In the genomic region with DNA sequence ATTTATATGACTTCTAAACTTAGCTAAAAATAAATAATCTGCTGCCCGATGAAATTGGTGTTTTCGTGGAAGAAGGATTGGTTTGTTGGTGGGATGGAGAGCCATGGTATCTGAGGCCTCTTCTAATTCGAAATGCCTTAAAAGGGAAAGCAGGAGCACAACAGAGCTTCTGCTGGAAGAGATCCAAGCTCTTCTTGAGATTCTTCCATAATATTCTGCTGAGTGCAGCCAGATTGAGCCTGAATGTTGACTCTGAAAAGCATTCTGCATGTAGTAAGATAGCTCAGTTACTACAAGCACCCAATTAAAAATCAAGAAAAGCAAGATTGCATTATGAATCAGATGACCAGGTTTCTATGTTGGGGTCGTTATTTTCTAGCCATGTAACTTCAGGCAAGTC, we compare ENCODE assay signal across 16 mouse cellular contexts. TPM values are rescaled to one million over a fixed set of nuclear protein-coding genes. Genes with fewer than 3 reads are reported as not detected.
DNase-seq lines count a peak whose midpoint lies in the region; ATAC-seq and TF ChIP-seq lines count a peak whose summit lies in the region.
"Had no signal": no experiment of that assay in that cellular context is flagged by ENCODE, and none has a peak within 500 bp of the region (broad histone marks: within the 10 kb centered on the region; RNA-seq: fewer than 3 reads in every experiment).

No protein-coding gene starts in this region.

- no peaks in the 10 kb centered on the region for H3K79me2 ChIP-seq in heart, adult 2 months (replicated peaks; ENCODE audit: control insufficient read depth, insufficient read depth, low read length)

- H3K27me3 ChIP-seq in heart, embryonic 14.5 days (ENCODE audit: control insufficient read depth, insufficient read depth, low read length) = no peaks in the 10 kb centered on the region
- no peaks in the 10 kb centered on the region for H3K27me3 ChIP-seq in heart, adult 2 months (ENCODE audit: control insufficient read depth, insufficient read depth, low read length)
- H3K27me3 ChIP-seq in lung, embryonic 15.5 days = no peaks in the 10 kb centered on the region
- no peaks in the 10 kb centered on the region for H3K27me3 ChIP-seq in stomach, postnatal 0 days (ENCODE audit: control insufficient read depth, insufficient read depth, low read length)
- H3K27me3 ChIP-seq: hindbrain, embryonic 13.5 days; midbrain, embryonic 13.5 days had no signal

- peaks cover 3 to 26% of the 10 kb centered on the region in 2 experiments; a peak in 3 of 4 replicates for H3K4me1 ChIP-seq in heart, embryonic 14.5 days (ENCODE audit: control insufficient read depth in 2 of 2, insufficient read depth in 2 of 2, low read length in 2 of 2)
- H3K4me1 ChIP-seq in heart, adult 2 months (ENCODE audit: control insufficient read depth, insufficient read depth, low read length) = peaks cover 3% of the 10 kb centered on the region
- peaks cover 20% of the 10 kb centered on the region; the same call in 1 of the 2 replicates for H3K4me1 ChIP-seq in lung, embryonic 15.5 days
- no peaks in the 10 kb centered on the region for H3K4me1 ChIP-seq in stomach, postnatal 0 days (replicated peaks; ENCODE audit: control insufficient read depth, insufficient read depth)
- H3K4me1 ChIP-seq: limb, embryonic 10.5 days had no signal

- no peak overlapping the region for H3K4me3 ChIP-seq in heart, embryonic 14.5 days (ENCODE audit: control insufficient read depth in 1 of 2, insufficient read depth in 1 of 2, low read depth in 1 of 2, low read length in 2 of 2)
- H3K4me3 ChIP-seq in heart, adult 2 months = no peak overlapping the region
- H3K4me3 ChIP-seq in lung, embryonic 15.5 days = no peak overlapping the region
- no peak overlapping the region for H3K4me3 ChIP-seq in stomach, postnatal 0 days (ENCODE audit: low read depth, low read length)
- H3K4me3 ChIP-seq: hindbrain, embryonic 13.5 days; limb, embryonic 10.5 days; midbrain, embryonic 13.5 days had no signal

- peak overlapping the region; percentile 56 to 75; a peak in 3 of 4 replicates for H3K27ac ChIP-seq in heart, embryonic 14.5 days (replicated peaks in 1 of 2; ENCODE audit: control insufficient read depth in 1 of 2, insufficient read depth in 1 of 2, low read depth in 2 of 2, low read length in 2 of 2)
- H3K27ac ChIP-seq in heart, adult 2 months = no peak overlapping the region; the same call in 1 of the 2 replicates
- peak overlapping the region; percentile 85 for H3K27ac ChIP-seq in lung, embryonic 15.5 days
- H3K27ac ChIP-seq in stomach, postnatal 0 days (replicated peaks) = peak overlapping the region; percentile 88
- H3K27ac ChIP-seq: hindbrain, embryonic 13.5 days; limb, embryonic 10.5 days; midbrain, embryonic 13.5 days had no signal

- H3K9ac ChIP-seq in heart, embryonic 14.5 days (ENCODE audit: low read length) = no peak overlapping the region; the same call in 1 of the 2 replicates
- H3K9ac ChIP-seq in heart, adult 2 months (ENCODE audit: low read depth, low read length) = no peak overlapping the region
- H3K9ac ChIP-seq in lung, embryonic 15.5 days = no peak overlapping the region
- no peak overlapping the region for H3K9ac ChIP-seq in stomach, postnatal 0 days (ENCODE audit: low read length)
- H3K9ac ChIP-seq: hindbrain, embryonic 13.5 days; midbrain, embryonic 13.5 days had no signal

- ATAC-seq in cerebellum, adult (ENCODE audit: insufficient number of reproducible peaks, low FRiP score, low TSS enrichment) = peak; percentile 11; the same call in 1 of the 2 replicates
- ATAC-seq in heart, embryonic 14.5 days (ENCODE audit: insufficient number of reproducible peaks, insufficient read depth, low FRiP score, low read depth) = no peak
- peak; percentile 64; the same call in 1 of the 2 replicates for ATAC-seq in lung, embryonic 15.5 days (ENCODE audit: borderline replicate concordance, extremely low read depth, low FRiP score, low TSS enrichment)
- ATAC-seq in stomach, postnatal 0 days (ENCODE audit: low FRiP score, low TSS enrichment) = no peak; the same call in 1 of the 2 replicates
- ATAC-seq: midbrain, embryonic 13.5 days had no signal

- intact Hi-C loops in heart, adult 2 months (cut with DNase I) = no loop called here

- TF ChIP-seq EP300 in heart, adult 2 months (IDR thresholded peaks at IDR 0.05; ENCODE audit: insufficient read depth, low read depth, low read length) = no peak
- TF ChIP-seq EP300 in stomach, postnatal 0 days (optimal IDR thresholded peaks at IDR 0.05) = no peak

- DNase-seq in cerebellum, adult 9-11 months = no peak
- DNase-seq in heart, adult 2 months = no peak
- no peak for DNase-seq in lung, postnatal 4 days
- DNase-seq in stomach, postnatal 0 days (ENCODE audit: low spot score) = no peak
- DNase-seq in adrenal gland, postnatal 4 days (ENCODE audit: low spot score in 2 of 2) = no peak
- DNase-seq: adrenal gland, adult 8-10 months; gastrocnemius, postnatal 10 days; kidney, adult 9 months; layer of hippocampus, postnatal 36 days; right cerebral cortex, postnatal 4 days had no signal

- no peaks in the 10 kb centered on the region for H3K36me3 ChIP-seq in heart, embryonic 14.5 days (ENCODE audit: control insufficient read depth, insufficient read depth, low read length)
- H3K36me3 ChIP-seq in heart, adult 2 months (ENCODE audit: control insufficient read depth, insufficient read depth, low read length) = no peaks in the 10 kb centered on the region
- H3K36me3 ChIP-seq in lung, embryonic 15.5 days = no peaks in the 10 kb centered on the region
- no peaks in the 10 kb centered on the region for H3K36me3 ChIP-seq in stomach, postnatal 0 days (ENCODE audit: control insufficient read depth, insufficient read depth, low read length)
- H3K36me3 ChIP-seq: hindbrain, embryonic 13.5 days; midbrain, embryonic 13.5 days had no signal

- no peak for TF ChIP-seq POLR2A in heart, adult 2 months (IDR thresholded peaks at IDR 0.05; ENCODE audit: insufficient read depth, low read depth, low read length)

- no peaks in the 10 kb centered on the region for H3K9me3 ChIP-seq in heart, embryonic 14.5 days (ENCODE audit: control insufficient read depth, low read length)
- no peaks in the 10 kb centered on the region for H3K9me3 ChIP-seq in lung, embryonic 15.5 days
- H3K9me3 ChIP-seq in stomach, postnatal 0 days (ENCODE audit: control insufficient read depth, low read length) = no peaks in the 10 kb centered on the region
- H3K9me3 ChIP-seq: hindbrain, embryonic 13.5 days; limb, embryonic 10.5 days; midbrain, embryonic 13.5 days had no signal

- TF ChIP-seq CTCF in heart, adult 2 months (IDR thresholded peaks at IDR 0.05) = no peak
- no peak for TF ChIP-seq CTCF in stomach, postnatal 0 days (IDR thresholded peaks at IDR 0.05; ENCODE audit: low read depth)

- 0 out of 2 replicates have a peak overlapping the region, but pooled peaks have one; percentile 16 for H3K4me2 ChIP-seq in heart, embryonic 14.5 days (ENCODE audit: low read length)
- no peak overlapping the region for H3K4me2 ChIP-seq in lung, embryonic 15.5 days
- no peak overlapping the region for H3K4me2 ChIP-seq in stomach, postnatal 0 days (replicated peaks; ENCODE audit: low read depth)
- H3K4me2 ChIP-seq: hindbrain, embryonic 13.5 days; midbrain, embryonic 13.5 days had no signal

- WGBS in heart, embryonic 14.5 days = 41% methylated on average over 4 of the region's 4 CpGs
- WGBS in heart, adult 2 months = 55% methylated on average over 4 of the region's 4 CpGs
- 36% methylated on average over 4 of the region's 4 CpGs for WGBS in lung, embryonic 15.5 days
- 42% methylated on average over 4 of the region's 4 CpGs for WGBS in stomach, postnatal 0 days

RNA-seq across cellular contexts. Expression of a gene that starts 36.8 kb away (rescaled TPM):
- polyA plus RNA-seq in heart, embryonic 14.5 days (2014; fragmentation: Nextera tagmentation; extraction: Ambion mirVana) = 8.4 and 10.0 TPM in 2 replicates
- 10 to 100 TPM in 1 of 2 experiments, 1 to 10 TPM in 1; 7.9 to 10.6 TPM for total RNA-seq in heart, adult 2 months (2021)
- polyA plus RNA-seq in heart, adult 2 months (2012; rRNA removed) = 1.8 and 2.6 TPM in 2 replicates
- 12.1 and 13.4 TPM in 2 replicates for polyA plus RNA-seq in lung, embryonic 15.5 days (2015; fragmentation: Nextera tagmentation; extraction: Ambion mirVana)
- polyA plus RNA-seq in stomach, postnatal 0 days (2015; fragmentation: Nextera tagmentation; extraction: Ambion mirVana) = 5.5 and 6.2 TPM in 2 replicates
- 10 to 100 TPM; 33.9 to 47.3 TPM for total RNA-seq in adrenal gland, postnatal 4 days (2021)

Comparison
In these comparisons a context has a peak if more than half of its experiments do, and no peak if none do; other contexts are left out.
1. ATAC-seq: peak in cerebellum, adult (single experiment) and lung, embryonic 15.5 days (single experiment); none in heart, embryonic 14.5 days (single experiment) and stomach, postnatal 0 days (single experiment).